Mouse (Mus musculus) gastrocnemius, adult 8-10 months (tissue): ENCODE measurements around the gene Cst13. TPM values are rescaled to one million over a fixed set of nuclear protein-coding genes. Genes with fewer than 3 reads are reported as not detected.

ENCODE experiments used
- DNase-seq, 2 experiments: peaks; one replicate each; pipeline ENCODE4 v3.0.0; 2022; ENCODE audit warnings: low spot score in 2 of 2
- total RNA-seq, 4 experiments: library from RNA; stranded (reverse); gene quantifications; 2 replicates each; pipeline ENCODE4 v1.2.4; 2022

Cst13 gene
- total RNA-seq, 4 experiments from 2014 or later = not detected

- no peak for DNase-seq
These were observed 54.9 kb downstream of the Cst13 start for GRCm38 (mm10) chr2:148874617-148875334.

- peak; percentile 95 for DNase-seq
These were observed 55.5 kb downstream of the Cst13 start, which contains the start of gene Cst3 for GRCm38 (mm10) chr2:148875335-148875811. TSS of gene Cst3 (minus strand) at chr2:148875692.

GRCm38 (mm10) chr2:148877016-148877770, 57.3 kb downstream of the Cst13 start:
- peak; percentile 75 to 81 for DNase-seq

- no peak for DNase-seq
These were observed 58.8 kb downstream of the Cst13 start for GRCm38 (mm10) chr2:148878641-148879130.

- DNase-seq = peak in 1 of 2 experiments; percentile 46
These were observed 59.3 kb downstream of the Cst13 start for GRCm38 (mm10) chr2:148879199-148879598.

Other genes with a start within 250 kb of the Cst13 start
- 1 to 10 TPM; 6.0 to 8.0 (median 6.6) TPM for gene Nxt1, start 147.5 kb upstream of the Cst13 start, total RNA-seq
- gene Gzf1, start 139.1 kb upstream of the Cst13 start, total RNA-seq = 10 to 100 TPM; 19.2 to 27.7 (median 23.9) TPM
- 1 to 10 TPM; 4.1 to 6.1 (median 4.8) TPM for gene Napb, start 87.6 kb upstream of the Cst13 start, total RNA-seq
- not detected for gene Cstl1, start 69.7 kb upstream of the Cst13 start, total RNA-seq
- not detected for gene Cst11, start 48.6 kb upstream of the Cst13 start, total RNA-seq
- not detected for gene 8030411F24Rik, start 38.1 kb upstream of the Cst13 start, total RNA-seq
- not detected for gene Cst12, start 30.7 kb upstream of the Cst13 start, total RNA-seq
- gene Cst8, start 21.3 kb upstream of the Cst13 start, total RNA-seq = not detected
- gene Cst9, start 15.1 kb downstream of the Cst13 start, total RNA-seq = not detected
- 1 to 10 TPM in 3 of 4 experiments, under 1 TPM in 1; 0.47 to 2.8 (median 1.9) TPM for gene 9230104L09Rik, start 45.0 kb downstream of the Cst13 start, total RNA-seq
- gene Cst3, start 55.6 kb downstream of the Cst13 start, total RNA-seq = 100 to 1,000 TPM; 477 to 640 (median 523) TPM
- gene Gm1330, start 183.2 kb downstream of the Cst13 start, total RNA-seq = not detected
- gene Gm10750, start 197.2 kb downstream of the Cst13 start, total RNA-seq = not detected